Mouse (Mus musculus) layer of hippocampus, adult 8-10 months (tissue): Measurements from ENCODE around the gene Thrb. TPM values are rescaled to one million over a fixed set of nuclear protein-coding genes. Genes with fewer than 3 reads are reported as not detected.
A peak's percentile ranks its signal among the peaks of the same experiment; 100 is the strongest.

ENCODE experiments used
- DNase-seq, 2 experiments: peaks; one replicate each; pipeline ENCODE4 v3.0.0; 2022; ENCODE audit warnings: low spot score in 2 of 2
- total RNA-seq, 4 experiments: library from RNA; stranded (reverse); gene quantifications; 2 replicates each; pipeline ENCODE4 v1.2.4; 2022

Thrb gene
- total RNA-seq, 4 experiments from 2014 or later = 51.1 to 64.3 (median 52.5) TPM

DNA sequence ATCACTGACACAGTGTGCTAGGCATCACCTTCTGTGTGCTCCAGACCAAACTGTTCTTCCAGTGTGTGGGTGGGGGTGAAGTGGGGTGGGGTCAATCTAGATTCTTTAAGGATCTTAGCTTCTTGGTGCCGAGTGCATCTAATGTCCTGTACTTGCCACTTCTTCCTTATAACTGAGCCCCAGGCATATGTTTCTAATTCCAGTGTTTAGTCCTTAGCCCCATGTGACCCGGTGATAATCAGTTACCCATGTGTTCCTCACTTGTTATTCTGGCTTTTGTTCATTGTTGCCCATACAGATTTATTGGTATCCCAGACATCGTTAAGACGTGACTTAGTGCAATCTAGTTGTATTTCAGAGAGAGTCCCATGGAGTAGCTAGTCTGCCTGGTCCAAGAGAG lies 121.9 kb downstream of the Thrb start:
- no peak for DNase-seq

DNA sequence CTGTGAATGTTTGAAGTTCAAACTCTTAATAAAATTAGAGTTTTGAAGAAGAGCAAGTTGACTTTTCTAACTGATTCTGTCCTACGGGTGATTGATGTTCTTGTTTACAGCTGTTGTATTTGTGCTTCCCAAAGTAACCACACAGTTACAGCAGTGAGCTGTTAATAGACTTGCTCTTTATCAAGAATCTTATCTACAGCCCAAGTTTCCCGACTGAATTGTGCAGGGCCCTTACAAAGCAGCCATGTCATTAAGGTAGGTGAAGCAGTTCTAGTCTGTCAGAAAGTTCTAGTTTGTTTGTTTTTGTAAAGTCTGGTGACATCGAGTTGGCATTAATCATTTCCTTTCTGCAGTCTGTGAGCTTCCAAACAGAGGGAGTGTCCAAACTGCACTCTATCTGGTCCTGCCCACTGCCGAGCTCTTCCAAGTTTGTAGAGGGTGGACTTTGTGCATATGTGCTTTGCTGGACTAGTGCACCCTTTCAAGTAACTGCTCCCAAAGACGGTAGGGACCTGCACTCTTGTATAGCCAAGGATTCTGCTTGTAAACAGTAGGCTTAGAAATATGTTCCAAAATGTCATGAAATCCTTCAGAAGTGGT lies 124.2 kb downstream of the Thrb start:
- DNase-seq = no peak

DNA sequence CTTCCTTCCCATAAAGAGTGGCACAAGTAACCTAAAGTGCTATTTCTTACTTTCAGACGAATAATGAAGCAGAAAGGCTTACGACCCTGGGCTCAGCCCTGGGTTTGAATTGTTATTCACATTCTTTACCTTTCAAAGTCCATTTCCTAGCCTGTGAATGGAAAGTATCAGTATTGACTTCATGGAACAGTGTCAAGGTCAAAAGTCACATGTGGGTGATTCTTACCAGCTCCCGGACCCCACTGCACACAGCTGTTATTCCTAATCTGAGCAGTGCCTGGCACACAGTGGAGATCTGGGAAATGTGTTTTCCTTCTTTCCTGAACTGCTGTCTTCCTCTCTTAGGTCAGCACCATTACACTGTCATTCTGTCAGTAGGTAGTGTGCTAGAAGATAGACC lies 125.3 kb downstream of the Thrb start:
- DNase-seq = no peak

GRCm38 (mm10) chr14:17786249-17786648 lies 126.2 kb downstream of the Thrb start:
- DNase-seq = no peak

DNA sequence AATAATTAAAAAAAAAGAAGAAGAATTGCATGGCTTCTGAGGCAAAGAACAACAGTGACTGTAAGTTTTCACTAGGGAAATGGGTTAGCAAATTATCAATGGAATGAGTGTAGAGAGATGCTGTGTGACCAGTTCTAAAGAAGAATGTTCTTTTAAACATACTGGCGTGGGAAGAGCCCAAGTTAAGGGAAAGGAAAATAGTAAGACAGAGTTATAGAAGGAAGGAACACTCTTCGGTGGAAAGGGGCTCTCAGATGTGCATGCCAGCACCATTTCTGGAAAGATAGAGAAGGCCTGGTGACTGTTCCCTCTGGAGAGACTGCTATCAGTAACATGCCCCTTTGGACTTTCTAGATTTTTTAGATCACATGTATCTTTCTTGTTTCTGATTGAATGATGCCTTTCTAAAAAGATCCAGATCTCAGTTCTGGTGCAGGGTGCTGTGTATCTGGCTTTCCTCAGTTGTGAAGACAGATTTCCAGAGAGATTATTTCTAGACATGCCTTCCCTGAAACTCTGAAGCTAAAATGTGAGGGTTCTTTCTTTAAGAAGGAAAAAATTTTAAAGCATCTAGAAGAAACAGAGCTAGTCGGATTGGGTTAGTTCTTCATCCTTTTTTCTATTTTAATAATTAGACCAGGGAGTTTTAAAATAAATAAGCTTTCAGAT lies 144.0 kb downstream of the Thrb start:
- DNase-seq = no peak

- DNase-seq = no peak
Observed at GRCm38 (mm10) chr14:17811051-17811450, 151.0 kb downstream of the Thrb start.

GRCm38 (mm10) chr14:17812414-17812813 lies 152.4 kb downstream of the Thrb start:
- no peak for DNase-seq

- no peak for DNase-seq
Observed at GRCm38 (mm10) chr14:17815103-17815502, 155.0 kb downstream of the Thrb start.

GRCm38 (mm10) chr14:17818086-17818485 lies 158.0 kb downstream of the Thrb start:
- peak; percentile 55 to 57 for DNase-seq

DNA sequence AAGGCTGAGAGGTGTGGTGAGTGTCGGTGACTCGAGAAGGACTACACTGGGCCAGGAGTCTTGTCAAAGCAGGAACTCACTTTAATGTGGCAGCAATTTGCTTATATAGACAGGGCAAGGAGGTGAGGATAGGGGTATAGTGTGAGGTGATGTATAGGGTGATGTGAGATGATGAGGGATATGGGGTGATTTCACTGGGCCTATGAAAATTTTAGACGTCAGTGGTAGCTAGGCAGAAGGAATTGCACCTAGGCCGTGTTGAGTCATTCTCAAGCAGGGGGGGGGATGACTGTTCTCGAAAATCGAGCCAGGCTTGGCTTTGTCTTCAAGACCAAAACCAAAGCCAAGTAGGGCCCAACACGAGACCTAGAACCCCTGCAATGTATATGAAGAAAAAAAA lies 162.7 kb downstream of the Thrb start:
- DNase-seq = no peak

DNA sequence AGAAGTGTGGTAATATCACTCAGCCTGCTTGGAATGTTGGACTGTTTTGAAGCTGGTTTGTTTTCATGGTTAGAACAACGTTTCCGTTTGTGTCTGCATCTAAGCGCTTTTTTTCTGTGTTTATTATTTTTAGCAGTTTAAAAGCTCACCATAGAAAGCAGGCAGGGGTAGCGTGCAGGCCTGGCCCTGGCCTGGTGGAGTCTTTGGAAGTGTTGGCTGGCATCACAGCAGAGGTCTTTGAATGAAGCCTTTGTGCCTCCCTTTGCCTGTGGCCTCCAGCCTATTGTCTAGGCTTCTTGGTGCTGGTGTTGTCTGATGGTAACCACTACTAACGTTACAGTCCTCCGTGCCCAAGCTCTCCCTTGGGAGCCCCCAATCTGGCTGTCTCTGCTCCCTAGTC lies 167.3 kb downstream of the Thrb start:
- peak; percentile 28 to 50 for DNase-seq

DNA sequence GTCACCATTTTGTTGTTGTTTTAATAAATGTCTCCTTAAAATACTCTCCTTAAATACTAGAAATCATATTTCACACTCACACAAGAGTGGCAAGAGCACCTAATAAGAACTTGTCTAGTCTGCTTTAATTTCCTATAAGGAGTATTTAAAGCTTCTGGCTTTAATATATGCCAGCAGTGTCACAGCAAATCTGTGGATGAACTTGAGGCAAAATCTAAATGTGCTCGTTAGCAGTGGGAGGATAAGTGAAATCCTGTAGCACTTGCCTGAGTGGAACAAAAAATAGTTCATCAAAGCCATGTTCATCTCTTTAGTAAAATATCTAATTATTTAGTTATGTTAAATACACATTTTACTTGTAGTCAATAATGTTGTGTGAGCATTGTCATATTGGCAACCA lies 175.7 kb downstream of the Thrb start:
- no peak for DNase-seq

DNA sequence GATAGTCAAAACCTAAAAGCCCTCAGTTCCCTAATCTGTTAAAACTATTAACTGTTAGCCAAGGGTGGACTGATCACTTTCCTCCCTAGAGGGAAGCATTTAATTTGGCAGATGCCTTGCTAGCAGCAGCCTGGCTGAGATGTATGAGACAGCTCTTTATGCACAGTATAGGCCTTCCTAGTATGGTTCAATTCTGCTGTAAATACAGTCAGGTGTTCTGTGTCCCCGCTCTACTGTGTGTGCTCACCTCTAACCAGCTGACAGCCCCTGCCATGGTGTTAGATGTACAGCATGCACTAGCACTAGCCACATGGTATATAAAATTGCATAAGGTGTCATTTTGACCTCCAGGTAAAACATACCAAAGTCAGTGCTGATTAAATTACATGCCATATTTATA lies 176.7 kb downstream of the Thrb start:
- no peak for DNase-seq

DNA sequence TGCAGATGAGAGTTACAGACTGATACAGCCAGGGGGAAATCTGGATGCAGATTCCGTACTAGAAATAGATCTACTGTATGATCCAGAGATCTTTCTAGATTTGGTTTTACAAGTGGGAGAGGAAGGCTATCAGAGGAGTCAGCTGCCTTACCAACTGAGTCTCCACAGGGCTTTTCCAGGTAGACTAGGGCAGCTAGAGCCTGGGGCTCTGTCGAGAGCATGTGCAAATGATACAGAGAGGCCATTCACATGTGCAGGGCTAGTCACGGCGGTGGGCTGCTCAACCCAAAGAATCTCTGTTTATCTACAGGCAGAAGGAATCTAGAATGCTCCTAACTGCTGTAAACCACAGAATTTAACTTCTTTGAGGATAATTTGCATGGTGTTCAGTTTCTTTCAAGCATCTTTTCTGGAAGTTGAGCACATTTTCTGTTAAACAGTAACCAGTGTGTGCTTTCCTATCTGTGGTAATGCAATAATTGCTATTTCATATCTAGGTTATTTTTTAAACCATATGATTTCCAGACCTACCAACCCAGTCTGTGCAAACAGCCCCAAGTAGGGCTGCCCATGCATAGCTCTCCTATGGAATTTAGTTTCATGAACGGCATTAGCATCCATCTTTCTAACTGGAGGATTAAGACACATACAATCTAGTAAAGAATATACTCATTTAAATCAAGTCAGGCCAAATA lies 185.1 kb downstream of the Thrb start:
- no peak for DNase-seq

GRCm38 (mm10) chr14:17845871-17846270 lies 185.8 kb downstream of the Thrb start:
- no peak for DNase-seq

- DNase-seq = no peak
Observed at GRCm38 (mm10) chr14:17846700-17847099, 186.6 kb downstream of the Thrb start.

DNA sequence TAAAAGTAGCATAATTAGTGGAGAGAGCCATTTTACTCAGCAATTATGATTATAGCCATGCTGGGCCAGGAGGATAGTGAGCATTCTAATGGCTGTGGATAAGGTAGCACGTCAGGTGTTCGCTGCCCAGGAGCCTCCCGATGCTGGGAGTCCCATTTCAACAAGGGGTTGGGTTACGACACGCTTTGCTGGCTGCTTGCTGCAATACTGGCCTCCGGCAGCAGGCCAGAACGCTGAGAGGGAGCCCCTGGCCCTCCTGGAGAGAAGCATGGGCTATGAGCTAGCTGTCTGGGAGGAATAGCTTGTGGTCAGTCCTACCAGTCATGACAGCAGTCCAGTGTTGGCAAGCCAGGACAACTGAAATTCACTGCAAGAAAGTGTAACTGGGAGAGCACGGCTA lies 187.2 kb downstream of the Thrb start:
- no peak for DNase-seq

- no peak for DNase-seq
Observed at GRCm38 (mm10) chr14:17850355-17850754, 190.3 kb downstream of the Thrb start.

GRCm38 (mm10) chr14:17852236-17852635 lies 192.2 kb downstream of the Thrb start:
- no peak for DNase-seq

DNA sequence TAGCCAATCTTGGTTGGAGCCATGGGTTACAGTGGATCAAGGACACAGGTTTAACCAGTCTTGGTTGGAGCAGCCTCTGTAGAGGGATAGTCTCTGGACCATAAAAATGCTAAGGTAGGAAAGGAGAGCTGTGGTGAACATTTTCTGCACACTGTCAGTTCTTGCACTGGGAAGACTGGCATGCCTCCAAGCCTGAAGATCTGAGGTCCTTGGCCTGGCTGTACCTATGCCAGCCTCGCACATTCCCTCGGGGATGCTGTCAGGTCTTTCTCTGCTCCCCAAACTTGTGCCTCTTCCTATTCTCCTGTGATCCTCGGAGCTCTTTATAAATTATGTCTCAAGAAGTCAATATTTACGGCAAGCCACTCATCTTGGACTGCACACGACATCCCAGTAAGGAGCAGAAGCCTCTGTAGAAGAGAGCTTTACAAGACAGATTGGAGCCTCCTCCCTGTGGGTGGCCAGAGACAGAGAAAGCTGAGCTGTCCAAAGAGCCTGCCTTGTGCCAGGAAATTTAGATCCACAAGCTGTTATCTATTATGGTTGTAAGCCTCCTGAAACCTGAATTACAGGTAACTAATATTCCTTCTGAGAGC lies 199.8 kb downstream of the Thrb start:
- no peak for DNase-seq

GRCm38 (mm10) chr14:17862651-17863050 lies 202.6 kb downstream of the Thrb start:
- no peak for DNase-seq

- no peak for DNase-seq
Observed at GRCm38 (mm10) chr14:17863701-17864320, 203.8 kb downstream of the Thrb start.
